Mouse (Mus musculus) embryonic facial prominence, embryonic 12.5 days (tissue): ENCODE data around the gene Lrp1. TPM values are rescaled to one million over a fixed set of nuclear protein-coding genes. Genes with fewer than 3 reads are reported as not detected.

ENCODE experiments used
- ATAC-seq: fragments of 200-750 bp; cut with Nextera tagmentation; 2 replicates; pipeline ENCODE4 v1.8.0; 2017; ENCODE audit not compliant: insufficient number of reproducible peaks, insufficient read depth, low FRiP score, low TSS enrichment
- H3K27ac ChIP-seq: fragments of 300-500 bp; sonication (generic); 2 replicates; pipeline ENCODE4 v1.5.1; 2016; ENCODE audit warnings: mild to moderate bottlenecking
- H3K27me3 ChIP-seq: fragments of 300-500 bp; sonication (generic); 2 replicates; pipeline ENCODE4 v1.6.1; 2016; ENCODE audit warnings: mild to moderate bottlenecking, moderate library complexity
- H3K36me3 ChIP-seq: fragments of 300-500 bp; sonication (generic); 2 replicates; pipeline ENCODE4 v1.6.1; 2016; ENCODE audit warnings: mild to moderate bottlenecking
- H3K4me1 ChIP-seq: fragments of 300-500 bp; sonication (generic); 2 replicates; pipeline ENCODE4 v1.6.1; 2016
- H3K4me2 ChIP-seq: fragments of 300-500 bp; sonication (generic); replicated peaks from 2 replicates; pipeline ENCODE4 v1.6.1; 2016; ENCODE audit warnings: mild to moderate bottlenecking, moderate library complexity
- H3K4me3 ChIP-seq: fragments of 300-500 bp; sonication (generic); 2 replicates; pipeline ENCODE4 v1.5.1; 2016; ENCODE audit warnings: mild to moderate bottlenecking
- H3K9ac ChIP-seq: fragments of 300-500 bp; sonication (generic); 2 replicates; pipeline ENCODE4 v1.6.1; 2016; ENCODE audit warnings: mild to moderate bottlenecking, moderate library complexity
- H3K9me3 ChIP-seq: fragments of 300-500 bp; sonication (generic); 2 replicates; pipeline ENCODE4 v1.6.1; 2016; ENCODE audit warnings: mild to moderate bottlenecking, moderate library complexity
- WGBS: fragments of 180-500 bp; shearing (Covaris S2); methylation state at CpG from one replicate; pipeline ENCODE4 v1.1.7; 2016; 5-methylcytosine and 5-hydroxymethylcytosine counted together
- polyA plus RNA-seq: library from polyadenylated mRNA; unstranded; fragments of >200 nt; fragmentation: Nextera tagmentation; extraction: Ambion mirVana; gene quantifications from 2 replicates; pipeline ENCODE4 v1.2.1, GENCODE M21; 2016

The Lrp1 gene
- 115 TPM in 2 replicates for polyA plus RNA-seq

DNA sequence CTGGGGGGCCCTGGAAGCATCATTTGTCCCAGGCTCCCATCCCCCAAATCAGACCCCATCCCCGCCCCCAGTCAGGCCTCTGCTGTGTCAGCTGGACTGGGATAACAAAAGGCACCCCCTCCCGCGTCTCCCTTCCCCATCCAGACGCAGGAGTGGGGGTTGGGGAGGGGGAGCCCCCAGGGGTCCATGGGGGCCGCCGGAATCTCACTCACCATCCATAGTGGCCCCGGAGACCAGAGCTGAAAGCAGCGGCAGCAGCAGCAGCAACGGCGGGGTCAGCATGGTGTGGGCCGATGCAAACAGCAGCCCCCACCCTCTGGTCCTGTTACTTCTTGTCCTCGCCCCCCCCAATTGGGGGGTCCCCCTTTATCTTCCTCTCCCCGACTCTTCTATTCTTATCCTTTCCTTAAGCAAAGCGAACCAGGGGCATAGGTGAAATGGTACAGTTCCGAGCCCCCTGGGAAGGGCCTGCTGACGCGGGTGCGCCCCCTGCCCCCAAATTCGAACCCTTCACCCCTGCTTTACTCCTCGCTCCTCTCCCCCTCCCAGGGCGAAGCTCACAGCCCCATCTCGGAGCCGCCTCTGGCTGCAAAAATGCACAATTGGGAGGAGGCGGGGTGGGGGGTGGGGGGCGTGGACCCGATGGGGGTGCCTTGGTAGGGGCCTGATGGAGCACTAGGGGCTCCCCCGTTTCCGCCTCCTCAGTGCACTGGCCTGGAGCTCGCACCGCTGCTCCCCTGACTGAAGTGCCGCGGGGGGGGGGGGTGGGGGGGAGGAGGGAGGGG, at the start of gene Lrp1:
Gene Lrp1 (minus strand): TSS at position 743 of the 785 bp plus-strand sequence.
- Histone ChIP-seq H3K27me3 (no peaks in the 10 kb centered on the region), H3K27ac (peak within 1 kb of the TSS; percentile 98), H3K4me1 (peaks cover 44% of the 10 kb centered on the region), H3K9ac (peak within 1 kb of the TSS; percentile 90), H3K9me3 (no peaks in the 10 kb centered on the region), H3K4me2 (peak within 1 kb of the TSS; percentile 81), H3K36me3 (no peaks in the 10 kb centered on the region; the same call in 1 of the 2 replicates), H3K4me3 (peak within 1 kb of the TSS; percentile 85)
- 1% methylated on average over 18 of the region's 32 CpGs for WGBS
- peak; percentile 84 for ATAC-seq

GRCm38 (mm10) chr10:127670185-127670584, 49.2 kb upstream of the Lrp1 start:
- no peaks in the 10 kb centered on the region for H3K27me3 ChIP-seq
- no peaks in the 10 kb centered on the region for H3K9me3 ChIP-seq
- ATAC-seq: no peak
- no peak overlapping the region for H3K27ac ChIP-seq
- no peak overlapping the region for H3K9ac ChIP-seq
- H3K4me1 ChIP-seq: peaks cover 15% of the 10 kb centered on the region
- no peak overlapping the region for H3K4me3 ChIP-seq
- H3K36me3 ChIP-seq: no peaks in the 10 kb centered on the region
- no peak overlapping the region for H3K4me2 ChIP-seq
- 95% methylated on average over 2 of the region's 2 CpGs for WGBS

DNA sequence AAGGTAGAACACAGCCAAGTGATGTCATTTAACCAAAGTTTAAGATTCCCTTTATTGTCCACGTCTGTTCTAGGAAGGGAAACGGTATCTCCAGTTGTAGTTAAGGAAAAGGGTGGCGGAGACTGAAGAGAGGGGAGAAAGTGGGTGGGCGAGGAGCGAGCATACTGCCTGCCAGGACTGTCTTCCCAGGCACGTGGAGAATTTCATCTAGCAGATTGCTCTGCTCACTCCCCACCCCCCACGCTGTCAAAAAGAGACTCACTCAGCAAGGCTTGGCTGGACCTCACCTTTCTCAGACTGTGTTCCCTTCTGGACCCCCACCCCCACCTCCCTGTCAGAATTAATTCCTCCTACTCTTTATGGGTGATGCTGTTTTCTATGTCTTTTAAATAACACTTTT, 48.2 kb upstream of the Lrp1 start:
- Histone ChIP-seq H3K4me1 (peaks cover 25% of the 10 kb centered on the region), H3K27ac (peak overlapping the region; percentile 99), H3K36me3 (peaks cover 5% of the 10 kb centered on the region), H3K9ac (peak overlapping the region; percentile 16; the same call in 1 of the 2 replicates), H3K4me2 (peak overlapping the region; percentile 86), H3K9me3 (no peaks in the 10 kb centered on the region), H3K27me3 (no peaks in the 10 kb centered on the region), H3K4me3 (peak overlapping the region; percentile 78)
- no peak for ATAC-seq
- WGBS: 5% methylated on average over 7 of the region's 7 CpGs

DNA sequence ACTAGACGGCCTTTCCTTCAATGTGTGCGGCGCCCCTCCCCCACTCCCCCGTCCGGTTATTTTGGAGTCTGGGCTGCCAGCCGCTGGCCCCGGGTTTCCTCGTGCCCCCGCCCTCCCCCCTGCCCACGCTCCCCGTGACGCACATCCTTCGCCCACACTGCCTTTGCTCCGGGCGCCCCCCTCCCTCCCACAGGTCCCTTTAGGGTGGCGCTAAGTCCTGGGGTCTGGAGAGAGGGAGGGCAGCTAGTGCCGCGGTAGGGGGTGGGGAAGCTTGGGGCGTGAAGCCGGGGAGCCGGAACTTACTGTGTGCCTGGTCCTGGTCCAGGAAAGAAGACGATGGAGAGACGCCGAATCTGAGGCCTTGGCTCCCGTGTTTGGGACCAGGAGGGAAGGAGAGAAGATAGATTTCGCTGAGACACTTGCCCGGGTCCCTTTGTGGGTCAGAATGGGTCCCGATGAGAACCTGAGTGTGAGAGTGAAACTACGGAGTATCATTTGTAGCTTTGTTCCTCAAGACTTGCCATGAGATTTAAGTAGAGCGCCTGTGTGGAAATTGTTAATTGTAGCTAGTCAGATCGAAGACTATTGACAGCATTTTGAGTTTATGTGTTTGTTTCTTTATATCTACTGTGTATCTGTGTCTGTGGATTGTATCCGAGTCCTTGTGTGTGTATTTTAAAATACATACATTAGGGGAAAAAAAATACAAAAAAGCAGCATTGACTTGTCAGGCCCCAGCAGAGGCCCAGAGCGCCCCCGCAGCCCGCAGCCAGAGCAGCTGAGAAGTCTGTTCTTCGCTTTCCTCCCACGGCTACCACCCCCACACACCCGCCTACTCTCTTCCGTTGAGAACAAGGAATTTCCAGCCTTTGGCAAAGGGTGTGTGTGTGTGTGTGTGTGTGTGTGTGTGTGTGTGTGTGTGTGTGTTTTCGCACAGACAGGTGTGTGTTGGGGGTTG, 47.4 kb upstream of the Lrp1 start, which contains the start of gene Nab2:
Gene Nab2 (minus strand): TSS at position 476 of the 958 bp plus-strand sequence.
- H3K4me2 ChIP-seq: peak within 1 kb of the TSS; percentile 86
- H3K4me1 ChIP-seq: peaks cover 33% of the 10 kb centered on the region
- ATAC-seq: 0 out of 2 replicates have a peak, but pooled peaks have one; percentile 22
- peaks cover 11% of the 10 kb centered on the region for H3K36me3 ChIP-seq
- no peaks in the 10 kb centered on the region for H3K9me3 ChIP-seq
- H3K9ac ChIP-seq: peak within 1 kb of the TSS; percentile 90
- no peaks in the 10 kb centered on the region for H3K27me3 ChIP-seq
- peak within 1 kb of the TSS; percentile 78 for H3K4me3 ChIP-seq
- WGBS: 1% methylated on average over 40 of the region's 40 CpGs
- peak within 1 kb of the TSS; percentile 99 for H3K27ac ChIP-seq

DNA sequence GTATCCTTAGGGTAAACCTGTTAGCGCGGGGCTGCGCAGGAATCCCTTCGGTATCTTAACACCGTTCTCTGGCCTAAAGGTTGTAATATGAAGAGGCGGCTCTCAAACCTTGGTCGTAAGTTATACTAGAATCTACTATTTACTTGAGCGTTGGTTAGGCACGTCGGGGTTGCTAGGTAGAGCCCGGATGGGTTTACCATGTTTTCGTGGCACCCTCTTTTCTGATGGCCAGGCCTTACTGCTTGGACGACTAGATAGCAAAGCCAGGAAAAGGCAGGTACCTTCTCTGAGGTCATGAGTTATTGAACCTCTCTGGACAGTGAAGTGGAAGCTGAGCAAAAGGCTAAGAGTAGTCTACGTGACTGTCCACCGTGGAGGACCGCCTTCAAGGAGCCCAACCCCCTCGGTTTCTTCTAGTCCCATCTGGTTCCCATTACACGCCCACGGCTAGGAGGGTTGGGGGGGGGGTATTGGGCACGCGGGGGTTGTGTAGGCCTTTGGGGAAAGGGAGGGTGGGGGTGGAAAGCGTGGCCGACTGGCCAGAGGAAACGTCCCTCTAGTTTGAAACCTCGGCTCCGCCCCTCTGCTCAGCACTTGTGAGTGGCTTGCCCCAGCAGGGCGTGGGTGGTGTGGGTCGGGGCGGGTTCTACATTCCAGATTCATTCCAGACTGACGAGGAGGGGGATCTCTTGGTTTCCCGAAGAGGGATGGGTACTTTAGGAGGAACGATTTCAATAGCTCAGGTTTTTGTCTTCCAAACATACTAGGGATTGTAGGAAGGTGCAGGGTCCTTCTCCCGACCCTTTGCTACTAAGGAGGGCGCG, 46.5 kb upstream of the Lrp1 start:
- Histone ChIP-seq H3K27me3 (no peaks in the 10 kb centered on the region), H3K4me2 (peak overlapping the region; percentile 86), H3K9ac (peak overlapping the region; percentile 90), H3K4me3 (peak overlapping the region; percentile 78), H3K36me3 (peaks cover 17% of the 10 kb centered on the region), H3K4me1 (peaks cover 42% of the 10 kb centered on the region), H3K9me3 (no peaks in the 10 kb centered on the region), H3K27ac (peak overlapping the region; percentile 99)
- peak; percentile 52 for ATAC-seq
- under 1% methylated on average over 34 of the region's 35 CpGs for WGBS

DNA sequence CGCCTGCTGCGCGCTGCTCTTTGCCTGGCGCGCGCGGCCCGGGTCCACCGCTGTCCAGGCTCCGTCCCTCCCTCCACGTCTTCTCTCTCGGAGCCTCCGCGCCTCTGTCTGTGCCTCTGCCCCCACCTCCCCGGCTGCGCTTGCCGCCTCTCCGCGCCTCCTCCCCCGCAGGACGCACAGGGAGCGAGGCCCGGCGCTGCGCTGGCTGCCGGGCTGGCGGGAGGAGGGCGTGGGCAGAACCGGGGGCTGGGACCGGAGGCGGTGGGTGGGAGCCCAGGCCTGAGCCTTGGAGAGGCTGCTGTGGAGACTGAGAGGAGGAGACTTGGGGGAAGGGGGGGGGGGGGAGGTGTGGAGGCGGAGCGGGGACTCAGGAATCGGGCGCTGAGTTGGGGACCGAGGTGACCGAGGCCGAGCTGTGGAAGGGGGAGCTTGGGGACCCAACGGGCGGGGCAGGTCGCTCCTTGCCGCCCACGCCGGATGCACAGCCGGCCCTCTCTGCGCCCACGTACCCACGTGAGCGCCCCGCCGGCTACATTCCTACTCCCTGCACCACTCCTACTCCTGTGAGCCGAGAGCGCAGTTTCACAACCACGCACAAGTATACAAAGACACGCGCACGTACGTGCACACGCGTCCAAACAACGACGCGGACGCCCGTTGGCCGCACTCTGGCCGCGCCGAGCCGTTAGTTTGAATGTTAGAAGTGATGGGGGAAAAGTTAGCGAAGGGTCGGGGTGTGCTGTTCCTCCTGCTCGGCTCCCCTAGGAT, 45.7 kb upstream of the Lrp1 start, which contains the start of gene Nemp1:
Gene Nemp1 (plus strand): TSS at position 401 of the 768 bp plus-strand sequence.
- H3K9ac ChIP-seq: peak within 1 kb of the TSS; percentile 90
- H3K4me3 ChIP-seq: peak within 1 kb of the TSS; percentile 78
- H3K27ac ChIP-seq: peak within 1 kb of the TSS; percentile 99
- H3K4me1 ChIP-seq: peaks cover 50% of the 10 kb centered on the region
- ATAC-seq: peak; percentile 62
- H3K4me2 ChIP-seq: peak within 1 kb of the TSS; percentile 86
- no peaks in the 10 kb centered on the region for H3K27me3 ChIP-seq
- H3K36me3 ChIP-seq: peaks cover 17% of the 10 kb centered on the region
- WGBS: under 1% methylated on average over 63 of the region's 73 CpGs
- no peaks in the 10 kb centered on the region for H3K9me3 ChIP-seq

DNA sequence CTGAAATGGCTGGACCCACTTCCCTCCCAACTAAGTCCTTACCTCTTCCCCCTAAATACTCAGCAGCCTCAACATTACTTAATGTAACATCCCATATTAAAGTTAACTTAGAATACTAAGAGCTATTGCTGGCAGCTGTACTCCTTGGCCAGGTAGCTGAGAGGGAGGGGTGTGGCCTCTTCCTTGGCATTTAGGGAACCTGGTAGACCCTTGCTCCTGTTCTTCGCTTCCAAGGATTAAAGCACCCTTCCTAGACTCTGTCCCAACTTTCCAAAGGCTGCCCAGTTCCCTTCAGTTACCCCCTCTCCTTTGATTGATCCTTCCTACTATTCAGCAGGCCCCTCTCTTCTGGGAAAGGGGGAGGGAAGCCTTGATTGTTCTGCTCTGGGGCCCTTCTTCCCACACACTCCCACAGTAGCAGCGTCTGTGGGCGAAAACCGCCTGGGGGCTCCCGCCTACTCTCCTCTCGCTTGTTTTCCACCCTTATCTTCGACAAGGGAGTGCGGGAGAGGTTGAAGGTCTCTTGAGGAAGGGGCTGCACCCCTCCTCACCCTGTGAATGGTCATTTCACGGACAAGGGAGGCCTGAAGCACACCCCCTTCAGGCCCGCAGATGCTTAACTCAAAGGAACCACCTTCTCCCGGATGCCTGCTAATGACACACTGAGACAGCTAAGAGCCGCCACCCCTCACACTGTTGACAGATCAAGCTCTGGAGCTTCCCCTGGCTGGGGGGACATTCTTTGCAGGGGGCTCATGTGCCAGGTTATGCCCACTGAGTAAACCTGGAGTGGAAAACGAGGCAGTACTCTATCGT, 44.6 kb upstream of the Lrp1 start:
- Histone ChIP-seq H3K4me3 (peak overlapping the region; percentile 78), H3K9ac (peak overlapping the region; percentile 90), H3K4me2 (peak overlapping the region; percentile 86), H3K27me3 (no peaks in the 10 kb centered on the region), H3K9me3 (no peaks in the 10 kb centered on the region), H3K36me3 (peaks cover 26% of the 10 kb centered on the region), H3K4me1 (peaks cover 58% of the 10 kb centered on the region), H3K27ac (peak overlapping the region; percentile 99)
- ATAC-seq: no peak
- WGBS: 3% methylated on average over 14 of the region's 14 CpGs

- peaks cover 58% of the 10 kb centered on the region for H3K4me1 ChIP-seq
- ATAC-seq: no peak
Observed at GRCm38 (mm10) chr10:127664891-127665290, 43.9 kb upstream of the Lrp1 start.

DNA sequence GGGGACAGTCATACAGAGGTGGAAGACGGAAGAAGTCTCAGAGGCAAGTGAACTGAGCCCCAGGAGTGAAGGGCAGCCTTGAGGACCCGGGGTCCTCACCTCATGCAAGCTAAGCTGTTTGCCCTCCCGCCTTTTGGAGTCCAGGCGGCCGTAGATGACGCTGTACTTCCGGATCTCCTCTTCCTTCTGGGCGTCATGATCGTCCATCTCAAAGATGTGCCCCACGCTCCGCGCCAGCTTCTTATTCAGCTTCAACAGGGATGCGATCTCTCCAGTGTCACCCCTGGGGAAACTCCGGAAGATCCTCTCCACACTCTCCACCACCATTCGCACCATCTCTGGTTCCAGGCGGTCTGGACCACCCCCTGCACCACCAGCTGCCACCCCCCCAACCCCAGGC, 43.2 kb upstream of the Lrp1 start:
- no peak for ATAC-seq
- 0 out of 2 replicates have a peak overlapping the region, but pooled peaks have one; percentile 85 for H3K27ac ChIP-seq
- H3K4me2 ChIP-seq: peak overlapping the region; percentile 86
- peaks cover 34% of the 10 kb centered on the region for H3K36me3 ChIP-seq
- H3K27me3 ChIP-seq: no peaks in the 10 kb centered on the region
- peak overlapping the region; percentile 78 for H3K4me3 ChIP-seq
- no peaks in the 10 kb centered on the region for H3K9me3 ChIP-seq
- peaks cover 52% of the 10 kb centered on the region for H3K4me1 ChIP-seq
- WGBS: 28% methylated on average over 16 of the region's 16 CpGs
- peak overlapping the region; percentile 90; the same call in 1 of the 2 replicates for H3K9ac ChIP-seq

More at GRCm38 (mm10) chr10:127664891-127665290, 43.9 kb upstream of the Lrp1 start:
- peak overlapping the region; percentile 78 for H3K4me3 ChIP-seq
- H3K9ac ChIP-seq: peak overlapping the region; percentile 90
- no peak overlapping the region for H3K27ac ChIP-seq
- H3K9me3 ChIP-seq: no peaks in the 10 kb centered on the region
- peak overlapping the region; percentile 86 for H3K4me2 ChIP-seq
- H3K36me3 ChIP-seq: peaks cover 33% of the 10 kb centered on the region
- H3K27me3 ChIP-seq: no peaks in the 10 kb centered on the region
- WGBS: 28% methylated on average over 13 of the region's 13 CpGs
